Comparison of ENCODE assay signal across 15 mouse cellular contexts in genomic region chr3:18670203-18670700, GRCm38 (mm10).
"Had no signal": no experiment of that assay in that cellular context is flagged by ENCODE, and none has a peak within 500 bp of the region (broad histone marks: within the 10 kb centered on the region; RNA-seq: fewer than 3 reads in every experiment).

No protein-coding gene starts in this region.

- H3K9me3 ChIP-seq: limb, embryonic 15.5 days; liver, embryonic 12.5 days; midbrain, embryonic 10.5 days; neural tube, embryonic 12.5 days; stomach, embryonic 15.5 days had no signal

- H3K27me3 ChIP-seq: limb, embryonic 15.5 days; liver, embryonic 12.5 days; neural tube, embryonic 12.5 days; stomach, embryonic 15.5 days had no signal

- H3K4me3 ChIP-seq: limb, embryonic 15.5 days; liver, embryonic 12.5 days; midbrain, embryonic 10.5 days; myocyte; neural tube, embryonic 12.5 days; stomach, embryonic 15.5 days had no signal

- H3K4me2 ChIP-seq: limb, embryonic 15.5 days; liver, embryonic 12.5 days; lung, embryonic 14.5 days; neural tube, embryonic 12.5 days; stomach, embryonic 15.5 days had no signal

- H3K36me3 ChIP-seq: limb, embryonic 15.5 days; liver, embryonic 12.5 days; midbrain, embryonic 10.5 days; neural tube, embryonic 12.5 days; stomach, embryonic 15.5 days had no signal

- ATAC-seq: intestine, embryonic 16.5 days; liver, embryonic 12.5 days had no signal

- H3K9ac ChIP-seq: limb, embryonic 15.5 days; liver, embryonic 12.5 days; lung, embryonic 14.5 days; neural tube, embryonic 12.5 days; stomach, embryonic 15.5 days had no signal

- DNase-seq: layer of hippocampus, postnatal 36 days; lung, embryonic 14.5 days; lung, postnatal 10 days; lung, postnatal 4 days; midbrain, embryonic 14.5 days; right cerebral cortex, postnatal 14 days; thymus, adult 2 months; thymus, postnatal 25 days had no signal

- H3K27ac ChIP-seq: limb, embryonic 15.5 days; liver, embryonic 12.5 days; midbrain, embryonic 10.5 days; neural tube, embryonic 12.5 days; stomach, embryonic 15.5 days had no signal

- H3K4me1 ChIP-seq: limb, embryonic 15.5 days; liver, embryonic 12.5 days; neural tube, embryonic 12.5 days; stomach, embryonic 15.5 days had no signal
